Mouse (Mus musculus) retina, postnatal 7 days (tissue): ENCODE measurements at regions not wholly inside any gene's neighbourhood (a gene's known extent, or its start where the extent isn't known, plus 50 kb on each side); places are given as distances from the start of the nearest gene placed in this dataset.

Experiments used
- DNase-seq: peaks from one replicate; pipeline ENCODE4 v3.0.0-alpha.2; 2012; ENCODE audit warnings: low read depth, low spot score

GRCm38 (mm10) chr7:50993707-50994106, 394.7 kb downstream of the 4933405O20Rik start:
- no peak for DNase-seq

GRCm38 (mm10) chr7:51041899-51042667, 443.1 kb downstream of the 4933405O20Rik start:
- DNase-seq = no peak

- no peak for DNase-seq
Measured at GRCm38 (mm10) chr7:51051496-51051895, 452.5 kb downstream of the 4933405O20Rik start.

GRCm38 (mm10) chr7:51068376-51068775, 442.5 kb upstream of the Ano5 start:
- no peak for DNase-seq

- DNase-seq = no peak
Measured at GRCm38 (mm10) chr7:51093774-51094173, 417.1 kb upstream of the Ano5 start.

GRCm38 (mm10) chr7:51101166-51101565, 409.7 kb upstream of the Ano5 start:
- DNase-seq = no peak

GRCm38 (mm10) chr7:51140796-51141195, 370.0 kb upstream of the Ano5 start:
- no peak for DNase-seq

- DNase-seq = no peak
Measured at GRCm38 (mm10) chr7:51175211-51175610, 335.6 kb upstream of the Ano5 start.

GRCm38 (mm10) chr7:51215487-51216232, 295.2 kb upstream of the Ano5 start:
- no peak for DNase-seq

GRCm38 (mm10) chr7:51216233-51216605, 294.6 kb upstream of the Ano5 start:
- no peak for DNase-seq

GRCm38 (mm10) chr7:51221351-51221750, 289.5 kb upstream of the Ano5 start:
- DNase-seq = no peak

GRCm38 (mm10) chr7:51221806-51222205, 289.0 kb upstream of the Ano5 start:
- DNase-seq = no peak

GRCm38 (mm10) chr7:51227136-51227535, 283.7 kb upstream of the Ano5 start:
- DNase-seq = no peak

GRCm38 (mm10) chr7:51234616-51235015, 276.2 kb upstream of the Ano5 start:
- DNase-seq = no peak

- DNase-seq = no peak
Measured at GRCm38 (mm10) chr7:51247695-51248094, 263.1 kb upstream of the Ano5 start.

GRCm38 (mm10) chr7:51254461-51254860, 256.4 kb upstream of the Ano5 start:
- DNase-seq = no peak

GRCm38 (mm10) chr7:51259160-51259831, 251.5 kb upstream of the Ano5 start:
- DNase-seq = no peak

GRCm38 (mm10) chr7:51264166-51264565, 246.7 kb upstream of the Ano5 start:
- DNase-seq = no peak

- DNase-seq = no peak
Measured at GRCm38 (mm10) chr7:51265896-51266295, 244.9 kb upstream of the Ano5 start.

- DNase-seq = no peak
Measured at GRCm38 (mm10) chr7:51266879-51267278, 243.9 kb upstream of the Ano5 start.

GRCm38 (mm10) chr7:51268743-51269142, 242.1 kb upstream of the Ano5 start:
- no peak for DNase-seq

GRCm38 (mm10) chr7:51270531-51271090, 240.2 kb upstream of the Ano5 start:
- peak; percentile 8 for DNase-seq
